Mouse (Mus musculus): Measurements from ENCODE around the gene Cdk19. TPM values are rescaled to one million over a fixed set of nuclear protein-coding genes. Genes with fewer than 3 reads are reported as not detected.

The Cdk19 gene
- polyA plus RNA-seq, 1 experiment from 2014 or later, result 7.2 TPM

GRCm38 (mm10) chr10:40373749-40374148 lies 34.4 kb downstream of the Cdk19 start:
- H3K9me3 ChIP-seq (replicated peaks; ENCODE audit: control insufficient read depth, low read length, poor library complexity, severe bottlenecking), result no peaks in the 10 kb centered on the region
- no peak overlapping the region for H3K27ac ChIP-seq (ENCODE audit: low read length)
- no peak overlapping the region for H3K4me3 ChIP-seq (ENCODE audit: low read depth, low read length)
- no peak overlapping the region for H3K4me2 ChIP-seq (ENCODE audit: low read length)
- no peaks in the 10 kb centered on the region for H3K27me3 ChIP-seq (ENCODE audit: control insufficient read depth, insufficient read depth, low read depth, low read length)
- no peaks in the 10 kb centered on the region for H3K36me3 ChIP-seq (ENCODE audit: control insufficient read depth, insufficient read depth, low read length)
- no peak for ATAC-seq
- peaks cover 6% of the 10 kb centered on the region; the same call in 1 of the 2 replicates for H3K4me1 ChIP-seq (ENCODE audit: control insufficient read depth, insufficient read depth, low read length)
- 93% methylated on average over 5 of the region's 5 CpGs for WGBS
- no peak overlapping the region for H3K9ac ChIP-seq (ENCODE audit: low read depth, low read length)

- Histone ChIP-seq H3K9ac (ENCODE audit: low read depth, low read length) (no peak overlapping the region), H3K27me3 (ENCODE audit: control insufficient read depth, insufficient read depth, low read depth, low read length) (no peaks in the 10 kb centered on the region), H3K27ac (ENCODE audit: low read length) (no peak overlapping the region), H3K4me2 (ENCODE audit: low read length) (no peak overlapping the region), H3K36me3 (ENCODE audit: control insufficient read depth, insufficient read depth, low read length) (no peaks in the 10 kb centered on the region), H3K4me1 (ENCODE audit: control insufficient read depth, insufficient read depth, low read length) (peaks cover 6% of the 10 kb centered on the region; the same call in 1 of the 2 replicates), H3K9me3 (replicated peaks; ENCODE audit: control insufficient read depth, low read length, poor library complexity, severe bottlenecking) (no peaks in the 10 kb centered on the region), H3K4me3 (ENCODE audit: low read depth, low read length) (no peak overlapping the region)
- ATAC-seq, result no peak
- 85% methylated on average over 7 of the region's 7 CpGs for whole genome bisulfite sequencing
These were observed 35.5 kb downstream of the Cdk19 start for GRCm38 (mm10) chr10:40374828-40375227.

GRCm38 (mm10) chr10:40376286-40376685 lies 36.9 kb downstream of the Cdk19 start:
- Histone ChIP-seq H3K9me3 (replicated peaks; ENCODE audit: control insufficient read depth, low read length, poor library complexity, severe bottlenecking) (no peaks in the 10 kb centered on the region), H3K36me3 (ENCODE audit: control insufficient read depth, insufficient read depth, low read length) (no peaks in the 10 kb centered on the region), H3K27ac (ENCODE audit: low read length) (no peak overlapping the region), H3K9ac (ENCODE audit: low read depth, low read length) (no peak overlapping the region), H3K4me1 (ENCODE audit: control insufficient read depth, insufficient read depth, low read length) (peaks cover 6% of the 10 kb centered on the region; the same call in 1 of the 2 replicates), H3K27me3 (ENCODE audit: control insufficient read depth, insufficient read depth, low read depth, low read length) (no peaks in the 10 kb centered on the region), H3K4me3 (ENCODE audit: low read depth, low read length) (no peak overlapping the region), H3K4me2 (ENCODE audit: low read length) (no peak overlapping the region)
- no peak for ATAC-seq
- WGBS, result 73% methylated on average over 3 of the region's 3 CpGs

- H3K27me3 ChIP-seq (ENCODE audit: control insufficient read depth, insufficient read depth, low read depth, low read length), result no peaks in the 10 kb centered on the region
- ATAC-seq, result no peak
- H3K9me3 ChIP-seq (replicated peaks; ENCODE audit: control insufficient read depth, low read length, poor library complexity, severe bottlenecking), result no peaks in the 10 kb centered on the region
- H3K4me1 ChIP-seq (ENCODE audit: control insufficient read depth, insufficient read depth, low read length), result no peaks in the 10 kb centered on the region
- H3K4me2 ChIP-seq (ENCODE audit: low read length), result no peak overlapping the region
- 89% methylated on average over 4 of the region's 4 CpGs for WGBS
- no peak overlapping the region for H3K27ac ChIP-seq (ENCODE audit: low read length)
- no peak overlapping the region for H3K9ac ChIP-seq (ENCODE audit: low read depth, low read length)
- no peak overlapping the region for H3K4me3 ChIP-seq (ENCODE audit: low read depth, low read length)
- H3K36me3 ChIP-seq (ENCODE audit: control insufficient read depth, insufficient read depth, low read length), result no peaks in the 10 kb centered on the region
These were observed 38.9 kb downstream of the Cdk19 start for GRCm38 (mm10) chr10:40378284-40378683.

- Histone ChIP-seq H3K27me3 (ENCODE audit: control insufficient read depth, insufficient read depth, low read depth, low read length) (no peaks in the 10 kb centered on the region), H3K36me3 (ENCODE audit: control insufficient read depth, insufficient read depth, low read length) (no peaks in the 10 kb centered on the region), H3K9me3 (replicated peaks; ENCODE audit: control insufficient read depth, low read length, poor library complexity, severe bottlenecking) (no peaks in the 10 kb centered on the region), H3K9ac (ENCODE audit: low read depth, low read length) (no peak overlapping the region), H3K27ac (ENCODE audit: low read length) (no peak overlapping the region), H3K4me2 (ENCODE audit: low read length) (no peak overlapping the region), H3K4me1 (ENCODE audit: control insufficient read depth, insufficient read depth, low read length) (no peaks in the 10 kb centered on the region), H3K4me3 (ENCODE audit: low read depth, low read length) (no peak overlapping the region)
- ATAC-seq, result no peak
- WGBS, result 78% methylated on average over 1 of the region's 1 CpGs
These were observed 40.3 kb downstream of the Cdk19 start for GRCm38 (mm10) chr10:40379682-40380081.

- 88% methylated on average over 3 of the region's 3 CpGs for WGBS
- no peak for ATAC-seq
- no peak overlapping the region for H3K27ac ChIP-seq (ENCODE audit: low read length)
- H3K27me3 ChIP-seq (ENCODE audit: control insufficient read depth, insufficient read depth, low read depth, low read length), result no peaks in the 10 kb centered on the region
- no peaks in the 10 kb centered on the region for H3K4me1 ChIP-seq (ENCODE audit: control insufficient read depth, insufficient read depth, low read length)
- H3K4me2 ChIP-seq (ENCODE audit: low read length), result no peak overlapping the region
- H3K4me3 ChIP-seq (ENCODE audit: low read depth, low read length), result no peak overlapping the region
- H3K36me3 ChIP-seq (ENCODE audit: control insufficient read depth, insufficient read depth, low read length), result no peaks in the 10 kb centered on the region
- no peak overlapping the region for H3K9ac ChIP-seq (ENCODE audit: low read depth, low read length)
- no peaks in the 10 kb centered on the region for H3K9me3 ChIP-seq (replicated peaks; ENCODE audit: control insufficient read depth, low read length, poor library complexity, severe bottlenecking)
These were observed 46.0 kb downstream of the Cdk19 start for GRCm38 (mm10) chr10:40385397-40385796.

GRCm38 (mm10) chr10:40386126-40386525 lies 46.8 kb downstream of the Cdk19 start:
- no peak overlapping the region for H3K9ac ChIP-seq (ENCODE audit: low read depth, low read length)
- no peak overlapping the region for H3K27ac ChIP-seq (ENCODE audit: low read length)
- WGBS, result 93% methylated on average over 4 of the region's 4 CpGs
- no peaks in the 10 kb centered on the region for H3K4me1 ChIP-seq (ENCODE audit: control insufficient read depth, insufficient read depth, low read length)
- H3K36me3 ChIP-seq (ENCODE audit: control insufficient read depth, insufficient read depth, low read length), result no peaks in the 10 kb centered on the region
- H3K4me3 ChIP-seq (ENCODE audit: low read depth, low read length), result no peak overlapping the region
- H3K27me3 ChIP-seq (ENCODE audit: control insufficient read depth, insufficient read depth, low read depth, low read length), result no peaks in the 10 kb centered on the region
- H3K4me2 ChIP-seq (ENCODE audit: low read length), result no peak overlapping the region
- ATAC-seq, result no peak
- no peaks in the 10 kb centered on the region for H3K9me3 ChIP-seq (replicated peaks; ENCODE audit: control insufficient read depth, low read length, poor library complexity, severe bottlenecking)

GRCm38 (mm10) chr10:40393447-40394143 lies 54.2 kb downstream of the Cdk19 start:
- H3K36me3 ChIP-seq (ENCODE audit: control insufficient read depth, insufficient read depth, low read length), result no peaks in the 10 kb centered on the region
- no peak overlapping the region for H3K4me3 ChIP-seq (ENCODE audit: low read depth, low read length)
- no peak for ATAC-seq
- no peaks in the 10 kb centered on the region for H3K4me1 ChIP-seq (ENCODE audit: control insufficient read depth, insufficient read depth, low read length)
- H3K9ac ChIP-seq (ENCODE audit: low read depth, low read length), result no peak overlapping the region
- 82% methylated on average over 2 of the region's 2 CpGs for WGBS
- no peak overlapping the region for H3K4me2 ChIP-seq (ENCODE audit: low read length)
- H3K9me3 ChIP-seq (replicated peaks; ENCODE audit: control insufficient read depth, low read length, poor library complexity, severe bottlenecking), result no peaks in the 10 kb centered on the region
- H3K27me3 ChIP-seq (ENCODE audit: control insufficient read depth, insufficient read depth, low read depth, low read length), result no peaks in the 10 kb centered on the region
- H3K27ac ChIP-seq (ENCODE audit: low read length), result no peak overlapping the region

GRCm38 (mm10) chr10:40398842-40399241 lies 59.5 kb downstream of the Cdk19 start:
- Histone ChIP-seq H3K36me3 (ENCODE audit: control insufficient read depth, insufficient read depth, low read length) (no peaks in the 10 kb centered on the region), H3K4me1 (ENCODE audit: control insufficient read depth, insufficient read depth, low read length) (no peaks in the 10 kb centered on the region), H3K9me3 (replicated peaks; ENCODE audit: control insufficient read depth, low read length, poor library complexity, severe bottlenecking) (no peaks in the 10 kb centered on the region), H3K4me2 (ENCODE audit: low read length) (no peak overlapping the region), H3K27ac (ENCODE audit: low read length) (no peak overlapping the region), H3K9ac (ENCODE audit: low read depth, low read length) (no peak overlapping the region), H3K4me3 (ENCODE audit: low read depth, low read length) (no peak overlapping the region), H3K27me3 (ENCODE audit: control insufficient read depth, insufficient read depth, low read depth, low read length) (no peaks in the 10 kb centered on the region)
- ATAC-seq, result no peak
- 87% methylated on average over 3 of the region's 3 CpGs for WGBS

Measured in midbrain, embryonic 16.5 days (tissue).